Mouse (Mus musculus): Measurements from ENCODE around the gene Adgre5. TPM values are rescaled to one million over a fixed set of nuclear protein-coding genes. Genes with fewer than 3 reads are reported as not detected.

The Adgre5 gene
- polyA plus RNA-seq, 1 experiment, result 0.35 TPM

- peaks cover 8% of the 10 kb centered on the region for H3K9me3 ChIP-seq (ENCODE audit: control insufficient read depth, low read length)
- no peaks in the 10 kb centered on the region; the same call in none of the 2 replicates for H3K4me1 ChIP-seq (ENCODE audit: control insufficient read depth)
- peaks cover 23% of the 10 kb centered on the region for H3K36me3 ChIP-seq (ENCODE audit: control insufficient read depth)
- no peak overlapping the region for H3K4me3 ChIP-seq (replicated peaks)
- TF ChIP-seq GATA1 (IDR thresholded peaks at IDR 0.05; ENCODE audit: low read length), result no peak
- TF ChIP-seq TAL1 (IDR thresholded peaks at IDR 0.05; ENCODE audit: low read length), result no peak
- no peaks in the 10 kb centered on the region for H3K27me3 ChIP-seq (ENCODE audit: control insufficient read depth)
Observed at GRCm38 (mm10) chr8:83732919-83733318, 8.2 kb downstream of the Adgre5 start.

GRCm38 (mm10) chr8:83731906-83732305, 9.2 kb downstream of the Adgre5 start:
- H3K9me3 ChIP-seq (ENCODE audit: control insufficient read depth, low read length), result peaks cover 3% of the 10 kb centered on the region
- TF ChIP-seq TAL1 (IDR thresholded peaks at IDR 0.05; ENCODE audit: low read length), result no peak
- no peak for TF ChIP-seq GATA1 (IDR thresholded peaks at IDR 0.05; ENCODE audit: low read length)
- no peaks in the 10 kb centered on the region for H3K27me3 ChIP-seq (ENCODE audit: control insufficient read depth)
- peaks cover 26% of the 10 kb centered on the region for H3K36me3 ChIP-seq (ENCODE audit: control insufficient read depth)
- no peaks in the 10 kb centered on the region; the same call in none of the 2 replicates for H3K4me1 ChIP-seq (ENCODE audit: control insufficient read depth)
- no peak overlapping the region for H3K4me3 ChIP-seq (replicated peaks)

- Histone ChIP-seq H3K4me3 (replicated peaks) (no peak overlapping the region), H3K27me3 (ENCODE audit: control insufficient read depth) (no peaks in the 10 kb centered on the region), H3K36me3 (ENCODE audit: control insufficient read depth) (peaks cover 47% of the 10 kb centered on the region), H3K9me3 (ENCODE audit: control insufficient read depth, low read length) (no peaks in the 10 kb centered on the region), H3K4me1 (ENCODE audit: control insufficient read depth) (peaks cover 12% of the 10 kb centered on the region)
- no peak for TF ChIP-seq TAL1 (IDR thresholded peaks at IDR 0.05; ENCODE audit: low read length)
Observed at GRCm38 (mm10) chr8:83729009-83729807, 11.9 kb downstream of the Adgre5 start.

GRCm38 (mm10) chr8:83725521-83726102, 15.5 kb downstream of the Adgre5 start:
- peaks cover 25% of the 10 kb centered on the region for H3K4me1 ChIP-seq (ENCODE audit: control insufficient read depth)

GRCm38 (mm10) chr8:83724697-83725482, 16.2 kb downstream of the Adgre5 start:
- Histone ChIP-seq H3K4me1 (ENCODE audit: control insufficient read depth) (peaks cover 25% of the 10 kb centered on the region), H3K36me3 (ENCODE audit: control insufficient read depth) (peaks cover 83% of the 10 kb centered on the region), H3K4me3 (replicated peaks) (no peak overlapping the region), H3K9me3 (ENCODE audit: control insufficient read depth, low read length) (no peaks in the 10 kb centered on the region), H3K27me3 (ENCODE audit: control insufficient read depth) (no peaks in the 10 kb centered on the region)
- no peak for TF ChIP-seq GATA1 (IDR thresholded peaks at IDR 0.05; ENCODE audit: low read length)
- TF ChIP-seq TAL1 (IDR thresholded peaks at IDR 0.05; ENCODE audit: low read length), result no peak

More at GRCm38 (mm10) chr8:83725521-83726102, 15.5 kb downstream of the Adgre5 start:
- H3K27me3 ChIP-seq (ENCODE audit: control insufficient read depth), result no peaks in the 10 kb centered on the region
- H3K4me3 ChIP-seq (replicated peaks), result no peak overlapping the region
- no peaks in the 10 kb centered on the region for H3K9me3 ChIP-seq (ENCODE audit: control insufficient read depth, low read length)
- TF ChIP-seq GATA1 (IDR thresholded peaks at IDR 0.05; ENCODE audit: low read length), result no peak
- no peak for TF ChIP-seq TAL1 (IDR thresholded peaks at IDR 0.05; ENCODE audit: low read length)
- H3K36me3 ChIP-seq (ENCODE audit: control insufficient read depth), result peaks cover 76% of the 10 kb centered on the region

- H3K4me1 ChIP-seq (ENCODE audit: control insufficient read depth), result peaks cover 30% of the 10 kb centered on the region
- H3K4me3 ChIP-seq (replicated peaks), result no peak overlapping the region
- H3K27me3 ChIP-seq (ENCODE audit: control insufficient read depth), result no peaks in the 10 kb centered on the region
- TF ChIP-seq GATA1 (IDR thresholded peaks at IDR 0.05; ENCODE audit: low read length) (no peak), TAL1 (IDR thresholded peaks at IDR 0.05; ENCODE audit: low read length) (no peak)
- H3K36me3 ChIP-seq (ENCODE audit: control insufficient read depth), result peaks cover 91% of the 10 kb centered on the region
- no peaks in the 10 kb centered on the region for H3K9me3 ChIP-seq (ENCODE audit: control insufficient read depth, low read length)
Observed at GRCm38 (mm10) chr8:83723447-83724083, 17.6 kb downstream of the Adgre5 start.

GRCm38 (mm10) chr8:83722631-83723030, 18.5 kb downstream of the Adgre5 start:
- no peaks in the 10 kb centered on the region for H3K27me3 ChIP-seq (ENCODE audit: control insufficient read depth)
- H3K36me3 ChIP-seq (ENCODE audit: control insufficient read depth), result peaks cover 89% of the 10 kb centered on the region
- peaks cover 37% of the 10 kb centered on the region for H3K4me1 ChIP-seq (ENCODE audit: control insufficient read depth)
- H3K9me3 ChIP-seq (ENCODE audit: control insufficient read depth, low read length), result no peaks in the 10 kb centered on the region
- H3K4me3 ChIP-seq (replicated peaks), result no peak overlapping the region
- no peak for TF ChIP-seq GATA1 (IDR thresholded peaks at IDR 0.05; ENCODE audit: low read length)
- no peak for TF ChIP-seq TAL1 (IDR thresholded peaks at IDR 0.05; ENCODE audit: low read length)

GRCm38 (mm10) chr8:83721405-83722025, 19.6 kb downstream of the Adgre5 start:
- Histone ChIP-seq H3K9me3 (ENCODE audit: control insufficient read depth, low read length) (no peaks in the 10 kb centered on the region), H3K4me1 (ENCODE audit: control insufficient read depth) (peaks cover 48% of the 10 kb centered on the region), H3K4me3 (replicated peaks) (no peak overlapping the region), H3K27me3 (ENCODE audit: control insufficient read depth) (no peaks in the 10 kb centered on the region), H3K36me3 (ENCODE audit: control insufficient read depth) (peaks cover 94% of the 10 kb centered on the region)
- TF ChIP-seq GATA1 (IDR thresholded peaks at IDR 0.05; ENCODE audit: low read length) (no peak), TAL1 (IDR thresholded peaks at IDR 0.05; ENCODE audit: low read length) (no peak)
